Mouse (Mus musculus): ENCODE measurements around the gene Sh3tc1. TPM values are rescaled to one million over a fixed set of nuclear protein-coding genes. Genes with fewer than 3 reads are reported as not detected.

Sh3tc1 gene
- polyA plus RNA-seq, 1 experiment from 2014 or later, result 2.8 TPM

DNA sequence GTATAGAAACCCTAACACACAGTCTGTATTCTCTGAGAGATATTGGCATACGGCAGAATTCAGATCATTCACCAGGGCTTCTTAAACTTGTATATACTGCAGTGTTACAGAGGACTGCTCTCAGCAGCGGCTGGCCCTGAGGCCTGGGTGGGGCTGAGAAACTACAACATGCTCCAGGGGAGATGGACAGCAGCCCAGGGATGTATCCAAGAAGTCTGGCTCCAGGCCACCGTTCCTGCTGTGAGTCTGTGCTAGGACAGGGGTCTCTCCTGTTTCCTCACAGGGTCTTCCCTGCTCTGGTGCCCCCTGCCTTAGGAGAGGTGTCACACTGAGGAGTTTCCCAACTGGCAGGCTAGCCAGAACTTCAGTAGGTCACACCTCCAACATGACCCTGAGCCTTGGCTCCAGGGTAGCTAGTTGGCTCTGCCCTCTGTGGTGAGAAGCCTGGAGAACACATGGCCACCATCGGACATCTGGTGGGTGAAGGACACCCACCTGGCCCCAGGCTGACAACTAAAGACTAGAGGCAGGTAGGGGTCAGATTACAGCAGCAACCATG is 37.1 kb downstream of the Sh3tc1 start:
- Histone ChIP-seq H3K9me3 (ENCODE audit: control insufficient read depth, low read length) (no peaks in the 10 kb centered on the region), H3K4me1 (replicated peaks; ENCODE audit: control insufficient read depth, insufficient read depth, low read length) (no peaks in the 10 kb centered on the region), H3K4me2 (ENCODE audit: low read length) (no peak overlapping the region), H3K4me3 (replicated peaks; ENCODE audit: low read length) (no peak overlapping the region), H3K9ac (replicated peaks; ENCODE audit: low read depth, low read length) (no peak overlapping the region), H3K36me3 (ENCODE audit: control insufficient read depth, insufficient read depth) (no peaks in the 10 kb centered on the region), H3K27me3 (replicated peaks; ENCODE audit: control insufficient read depth, insufficient read depth, low read length) (no peaks in the 10 kb centered on the region), H3K27ac (ENCODE audit: low read length) (no peak overlapping the region)
- 90% methylated on average over 4 of the region's 4 CpGs for WGBS
- no peak for ATAC-seq

DNA sequence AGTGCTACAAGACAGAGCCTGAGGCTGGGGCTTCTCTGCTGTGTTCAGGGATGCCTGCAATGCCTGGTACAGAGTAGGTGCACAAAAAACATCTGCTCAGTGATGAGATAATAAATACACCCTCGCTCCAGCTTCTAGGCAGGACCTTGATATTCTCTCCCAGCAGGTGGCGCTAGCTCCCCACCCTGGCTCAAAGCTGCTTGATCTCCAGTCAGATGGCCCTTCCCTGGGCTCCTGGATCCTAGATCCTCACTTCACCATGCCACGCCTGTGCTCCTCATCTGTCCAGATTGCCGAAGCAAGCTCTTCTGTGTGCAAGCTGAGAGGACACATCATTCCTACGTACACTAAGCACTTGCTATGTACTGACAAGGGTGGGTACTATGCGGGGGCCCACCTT is 38.7 kb downstream of the Sh3tc1 start:
- Histone ChIP-seq H3K27ac (ENCODE audit: low read length) (no peak overlapping the region), H3K4me2 (ENCODE audit: low read length) (no peak overlapping the region), H3K36me3 (ENCODE audit: control insufficient read depth, insufficient read depth) (no peaks in the 10 kb centered on the region), H3K4me1 (replicated peaks; ENCODE audit: control insufficient read depth, insufficient read depth, low read length) (no peaks in the 10 kb centered on the region), H3K27me3 (replicated peaks; ENCODE audit: control insufficient read depth, insufficient read depth, low read length) (no peaks in the 10 kb centered on the region), H3K4me3 (replicated peaks; ENCODE audit: low read length) (no peak overlapping the region), H3K9ac (replicated peaks; ENCODE audit: low read depth, low read length) (no peak overlapping the region), H3K9me3 (ENCODE audit: control insufficient read depth, low read length) (no peaks in the 10 kb centered on the region)
- ATAC-seq, result no peak
- WGBS, result 43% methylated on average over 6 of the region's 6 CpGs

DNA sequence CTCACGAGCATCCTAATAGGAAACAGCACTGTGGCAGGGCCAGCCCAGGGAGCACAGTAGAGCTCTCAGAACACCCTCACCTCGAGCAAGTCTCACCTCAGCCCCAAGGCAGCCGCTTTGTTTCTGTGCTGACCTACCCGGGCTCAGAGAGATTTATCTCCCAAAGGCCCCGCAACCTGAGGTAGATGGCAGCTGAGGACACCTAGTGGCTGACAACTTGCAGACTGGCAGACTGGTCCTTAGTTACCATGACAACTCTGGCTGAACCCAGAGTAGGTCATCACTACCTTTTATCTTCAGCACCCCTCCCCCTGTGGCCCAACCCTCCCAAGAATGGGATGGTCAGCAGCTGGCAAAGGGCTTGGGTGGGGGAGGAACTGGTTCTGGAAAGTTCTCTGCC is 44.0 kb downstream of the Sh3tc1 start:
- WGBS, result 16% methylated on average over 5 of the region's 5 CpGs
- Histone ChIP-seq H3K4me2 (ENCODE audit: low read length) (no peak overlapping the region), H3K4me1 (replicated peaks; ENCODE audit: control insufficient read depth, insufficient read depth, low read length) (no peaks in the 10 kb centered on the region), H3K36me3 (ENCODE audit: control insufficient read depth, insufficient read depth) (no peaks in the 10 kb centered on the region), H3K9ac (replicated peaks; ENCODE audit: low read depth, low read length) (no peak overlapping the region), H3K27me3 (replicated peaks; ENCODE audit: control insufficient read depth, insufficient read depth, low read length) (no peaks in the 10 kb centered on the region), H3K9me3 (ENCODE audit: control insufficient read depth, low read length) (no peaks in the 10 kb centered on the region), H3K27ac (ENCODE audit: low read length) (no peak overlapping the region), H3K4me3 (replicated peaks; ENCODE audit: low read length) (no peak overlapping the region)
- ATAC-seq, result no peak

DNA sequence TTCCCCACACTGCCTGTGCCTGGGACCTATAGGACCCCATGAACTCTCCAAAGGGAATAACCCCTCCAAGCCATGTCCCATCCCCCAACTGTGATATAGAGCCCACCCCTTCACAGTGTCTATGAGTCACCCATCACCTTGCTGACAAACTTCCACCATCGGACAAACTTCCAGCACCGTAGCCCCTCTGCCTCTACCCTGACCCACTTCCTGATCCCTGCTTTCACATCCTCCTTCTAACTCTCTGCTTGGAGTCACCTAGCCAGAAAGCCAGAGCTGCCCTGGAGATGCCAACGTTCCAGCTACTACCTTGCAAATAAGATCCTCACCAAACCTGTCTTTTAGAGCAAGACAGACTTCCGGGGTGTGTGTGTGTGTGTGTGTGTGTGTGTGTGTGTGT is 46.1 kb downstream of the Sh3tc1 start:
- ATAC-seq, result no peak
- WGBS, result 84% methylated on average over 4 of the region's 4 CpGs

DNA sequence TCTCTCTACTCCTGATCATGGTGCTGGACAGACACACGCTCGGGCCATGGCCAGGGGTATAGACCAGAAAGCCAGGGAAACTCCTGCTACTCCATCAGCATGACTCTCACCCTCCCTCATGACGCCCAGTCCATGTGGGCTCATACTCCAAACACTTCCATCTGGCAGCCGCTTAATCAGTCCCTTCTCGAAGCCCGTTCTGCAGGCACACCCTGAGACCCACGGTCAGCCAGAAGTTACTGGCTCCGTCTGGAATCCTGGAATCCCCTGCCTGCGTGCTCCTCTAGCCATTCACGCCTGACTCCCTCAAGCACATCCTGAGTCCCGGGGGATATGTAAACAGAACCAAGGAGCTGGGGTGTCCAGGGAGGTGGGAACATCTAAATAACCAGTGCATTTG is 48.5 kb downstream of the Sh3tc1 start:
- Histone ChIP-seq H3K4me2 (ENCODE audit: low read length) (no peak overlapping the region), H3K36me3 (ENCODE audit: control insufficient read depth, insufficient read depth) (no peaks in the 10 kb centered on the region), H3K27me3 (replicated peaks; ENCODE audit: control insufficient read depth, insufficient read depth, low read length) (no peaks in the 10 kb centered on the region), H3K9ac (replicated peaks; ENCODE audit: low read depth, low read length) (no peak overlapping the region), H3K4me3 (replicated peaks; ENCODE audit: low read length) (no peak overlapping the region), H3K4me1 (replicated peaks; ENCODE audit: control insufficient read depth, insufficient read depth, low read length) (no peaks in the 10 kb centered on the region), H3K27ac (ENCODE audit: low read length) (no peak overlapping the region), H3K9me3 (ENCODE audit: control insufficient read depth, low read length) (no peaks in the 10 kb centered on the region)
- 72% methylated on average over 11 of the region's 11 CpGs for WGBS
- ATAC-seq, result no peak

More for the DNA sequence above, 46.1 kb downstream of the Sh3tc1 start:
- no peaks in the 10 kb centered on the region for H3K4me1 ChIP-seq (replicated peaks; ENCODE audit: control insufficient read depth, insufficient read depth, low read length)
- H3K27ac ChIP-seq (ENCODE audit: low read length), result no peak overlapping the region
- H3K27me3 ChIP-seq (replicated peaks; ENCODE audit: control insufficient read depth, insufficient read depth, low read length), result no peaks in the 10 kb centered on the region
- no peak overlapping the region for H3K4me2 ChIP-seq (ENCODE audit: low read length)
- no peak overlapping the region for H3K4me3 ChIP-seq (replicated peaks; ENCODE audit: low read length)
- H3K9ac ChIP-seq (replicated peaks; ENCODE audit: low read depth, low read length), result no peak overlapping the region
- no peaks in the 10 kb centered on the region for H3K36me3 ChIP-seq (ENCODE audit: control insufficient read depth, insufficient read depth)
- H3K9me3 ChIP-seq (ENCODE audit: control insufficient read depth, low read length), result no peaks in the 10 kb centered on the region

DNA sequence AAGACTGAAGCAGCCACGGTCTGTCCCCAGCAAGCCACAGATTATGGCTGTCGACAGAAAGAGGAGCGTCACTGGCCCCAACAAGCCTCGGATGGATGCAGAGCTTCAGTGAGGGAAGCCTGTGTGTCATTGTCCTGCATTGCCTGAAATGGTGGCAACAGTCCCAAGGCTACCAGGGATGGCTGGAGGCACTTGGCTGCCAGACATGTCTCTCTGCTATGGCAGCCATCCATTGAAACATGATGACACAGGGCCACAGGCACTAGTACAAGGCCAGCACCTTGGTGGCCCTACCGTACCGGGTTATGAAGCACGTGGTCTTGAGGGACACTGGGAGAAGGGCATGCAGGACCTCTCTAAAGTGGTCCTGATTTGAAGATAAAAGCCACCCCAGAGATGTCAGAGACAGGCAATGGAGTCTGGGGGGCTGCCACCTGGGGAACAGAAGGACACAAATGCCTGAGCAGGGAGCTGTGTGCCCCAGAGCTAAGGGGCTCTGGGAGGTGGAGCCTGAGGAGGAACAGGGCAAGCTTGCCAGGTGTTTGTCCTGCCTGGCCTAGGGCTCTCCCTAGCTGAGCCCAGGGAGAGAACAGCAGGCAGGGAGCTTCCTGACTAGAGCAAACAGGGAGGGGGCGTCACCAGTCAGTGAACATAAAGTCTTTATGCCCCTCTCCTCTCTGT is 49.2 kb downstream of the Sh3tc1 start:
- WGBS, result 79% methylated on average over 8 of the region's 8 CpGs
- H3K9me3 ChIP-seq (ENCODE audit: control insufficient read depth, low read length), result no peaks in the 10 kb centered on the region
- H3K27ac ChIP-seq (ENCODE audit: low read length), result no peak overlapping the region
- H3K36me3 ChIP-seq (ENCODE audit: control insufficient read depth, insufficient read depth), result no peaks in the 10 kb centered on the region
- ATAC-seq, result no peak
- no peak overlapping the region for H3K9ac ChIP-seq (replicated peaks; ENCODE audit: low read depth, low read length)
- no peaks in the 10 kb centered on the region for H3K4me1 ChIP-seq (replicated peaks; ENCODE audit: control insufficient read depth, insufficient read depth, low read length)
- no peaks in the 10 kb centered on the region for H3K27me3 ChIP-seq (replicated peaks; ENCODE audit: control insufficient read depth, insufficient read depth, low read length)
- no peak overlapping the region for H3K4me3 ChIP-seq (replicated peaks; ENCODE audit: low read length)
- H3K4me2 ChIP-seq (ENCODE audit: low read length), result no peak overlapping the region

DNA sequence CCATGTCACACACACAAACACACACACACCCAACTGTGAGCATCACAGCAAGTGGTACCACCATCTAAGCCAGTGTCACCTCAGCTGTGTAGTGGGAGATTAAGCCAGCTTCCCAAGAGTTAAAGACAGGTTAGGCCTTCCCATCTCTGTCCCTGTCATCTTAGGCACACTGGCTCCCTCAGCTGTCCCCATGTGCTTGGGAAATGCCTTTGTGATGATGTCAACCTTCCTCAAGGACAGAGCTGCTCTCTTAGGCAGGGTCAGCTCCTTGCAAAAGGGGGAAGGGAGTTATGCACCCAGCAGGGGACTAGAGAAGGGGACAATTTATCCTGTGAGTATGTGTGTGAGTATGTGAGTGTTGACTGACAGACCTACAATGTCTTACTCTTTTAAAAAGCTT is 50.4 kb downstream of the Sh3tc1 start:
- Histone ChIP-seq H3K27ac (ENCODE audit: low read length) (no peak overlapping the region), H3K9ac (replicated peaks; ENCODE audit: low read depth, low read length) (no peak overlapping the region), H3K27me3 (replicated peaks; ENCODE audit: control insufficient read depth, insufficient read depth, low read length) (no peaks in the 10 kb centered on the region), H3K9me3 (ENCODE audit: control insufficient read depth, low read length) (no peaks in the 10 kb centered on the region), H3K4me3 (replicated peaks; ENCODE audit: low read length) (no peak overlapping the region), H3K36me3 (ENCODE audit: control insufficient read depth, insufficient read depth) (no peaks in the 10 kb centered on the region), H3K4me2 (ENCODE audit: low read length) (no peak overlapping the region), H3K4me1 (replicated peaks; ENCODE audit: control insufficient read depth, insufficient read depth, low read length) (no peaks in the 10 kb centered on the region)
- ATAC-seq, result no peak

DNA sequence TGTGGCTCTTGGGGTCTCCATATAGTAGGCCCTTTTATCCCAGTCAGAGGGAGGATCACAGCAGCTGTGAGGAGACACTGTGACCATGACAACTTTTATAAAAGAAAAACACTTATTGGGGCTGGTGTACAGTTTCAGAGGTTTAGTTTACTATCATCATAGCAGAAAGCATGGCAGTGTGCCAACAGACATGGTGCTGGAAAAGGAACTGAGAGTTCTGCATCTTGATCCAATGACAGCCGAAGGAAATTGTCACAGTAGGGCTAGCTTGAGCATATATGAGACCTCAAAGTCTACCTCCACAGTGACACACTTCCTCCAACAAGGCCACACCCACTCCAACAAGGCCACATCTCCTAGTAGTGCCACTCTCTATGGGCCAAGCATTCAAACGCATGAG is 50.9 kb downstream of the Sh3tc1 start:
- Histone ChIP-seq H3K4me2 (ENCODE audit: low read length) (no peak overlapping the region), H3K4me3 (replicated peaks; ENCODE audit: low read length) (no peak overlapping the region)
- 91% methylated on average over 2 of the region's 2 CpGs for WGBS

DNA sequence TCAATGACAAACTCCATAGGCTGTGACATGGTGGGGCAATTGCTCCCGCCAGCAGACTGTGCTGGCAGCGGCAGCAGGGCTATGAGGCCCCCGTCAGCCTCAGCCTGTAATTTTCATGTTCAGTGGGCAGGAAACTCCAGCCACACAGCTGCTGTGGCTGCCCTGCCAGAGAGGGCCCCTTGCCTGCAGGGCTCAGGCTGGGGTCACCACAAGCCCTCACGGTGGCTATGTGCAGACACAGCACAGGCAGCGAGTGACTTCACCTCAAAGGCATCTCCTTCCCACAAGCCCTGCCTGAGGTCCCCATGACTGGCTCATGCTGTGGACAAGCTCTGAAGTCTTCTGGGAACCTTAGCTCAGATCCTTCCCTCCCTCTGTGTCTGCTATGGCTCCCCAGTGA is 52.7 kb downstream of the Sh3tc1 start:
- ATAC-seq, result no peak
- Histone ChIP-seq H3K4me3 (replicated peaks; ENCODE audit: low read length) (no peak overlapping the region), H3K4me1 (replicated peaks; ENCODE audit: control insufficient read depth, insufficient read depth, low read length) (no peaks in the 10 kb centered on the region), H3K9ac (replicated peaks; ENCODE audit: low read depth, low read length) (no peak overlapping the region), H3K9me3 (ENCODE audit: control insufficient read depth, low read length) (no peaks in the 10 kb centered on the region), H3K36me3 (ENCODE audit: control insufficient read depth, insufficient read depth) (no peaks in the 10 kb centered on the region), H3K27ac (ENCODE audit: low read length) (no peak overlapping the region), H3K4me2 (ENCODE audit: low read length) (no peak overlapping the region), H3K27me3 (replicated peaks; ENCODE audit: control insufficient read depth, insufficient read depth, low read length) (no peaks in the 10 kb centered on the region)
- WGBS, result 61% methylated on average over 5 of the region's 5 CpGs

More for the DNA sequence above, 50.9 kb downstream of the Sh3tc1 start:
- Histone ChIP-seq H3K27ac (ENCODE audit: low read length) (no peak overlapping the region), H3K9ac (replicated peaks; ENCODE audit: low read depth, low read length) (no peak overlapping the region), H3K27me3 (replicated peaks; ENCODE audit: control insufficient read depth, insufficient read depth, low read length) (no peaks in the 10 kb centered on the region), H3K36me3 (ENCODE audit: control insufficient read depth, insufficient read depth) (no peaks in the 10 kb centered on the region), H3K4me1 (replicated peaks; ENCODE audit: control insufficient read depth, insufficient read depth, low read length) (no peaks in the 10 kb centered on the region), H3K9me3 (ENCODE audit: control insufficient read depth, low read length) (no peaks in the 10 kb centered on the region)
- no peak for ATAC-seq

DNA sequence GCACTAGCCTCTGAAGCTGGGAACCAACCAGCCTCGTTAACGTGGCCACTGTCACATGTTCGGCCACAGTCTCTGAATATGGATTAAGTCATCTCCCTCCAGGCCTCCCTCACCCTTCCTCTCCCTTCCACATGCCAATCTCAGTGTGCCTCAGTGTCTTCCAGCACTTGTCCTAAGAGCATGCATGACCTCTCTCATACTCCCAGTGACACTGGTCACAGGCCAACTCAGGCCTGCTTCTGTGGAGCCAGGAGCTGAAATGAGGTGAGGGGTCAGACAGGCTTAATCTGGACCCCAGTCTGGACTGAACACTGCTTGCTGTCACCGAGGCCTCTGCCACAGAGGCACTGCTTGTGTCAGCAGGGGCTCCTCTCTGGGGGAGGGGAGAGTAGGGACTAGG is 53.5 kb downstream of the Sh3tc1 start:
- 69% methylated on average over 4 of the region's 4 CpGs for WGBS
- Histone ChIP-seq H3K27me3 (replicated peaks; ENCODE audit: control insufficient read depth, insufficient read depth, low read length) (no peaks in the 10 kb centered on the region), H3K4me3 (replicated peaks; ENCODE audit: low read length) (no peak overlapping the region), H3K27ac (ENCODE audit: low read length) (no peak overlapping the region), H3K9me3 (ENCODE audit: control insufficient read depth, low read length) (no peaks in the 10 kb centered on the region), H3K4me1 (replicated peaks; ENCODE audit: control insufficient read depth, insufficient read depth, low read length) (no peaks in the 10 kb centered on the region), H3K9ac (replicated peaks; ENCODE audit: low read depth, low read length) (no peak overlapping the region), H3K36me3 (ENCODE audit: control insufficient read depth, insufficient read depth) (no peaks in the 10 kb centered on the region), H3K4me2 (ENCODE audit: low read length) (no peak overlapping the region)
- no peak for ATAC-seq

Data from forebrain, embryonic 16.5 days (tissue).